Mouse (Mus musculus): ENCODE measurements around the gene Dclk3.

The Dclk3 gene

GRCm38 (mm10) chr9:111490583-111490982 lies 51.7 kb downstream of the Dclk3 start:
- peak in 1 of 2 experiments; percentile 20 for DNase-seq

GRCm38 (mm10) chr9:111491280-111491679 lies 52.4 kb downstream of the Dclk3 start:
- DNase-seq, result peak in 1 of 2 experiments; percentile 21

- no peak for DNase-seq
These were observed 54.6 kb downstream of the Dclk3 start for GRCm38 (mm10) chr9:111493490-111493889.

GRCm38 (mm10) chr9:111495561-111495960 lies 56.7 kb downstream of the Dclk3 start:
- DNase-seq, result peak; percentile 90 to 92

GRCm38 (mm10) chr9:111497074-111497811 lies 58.4 kb downstream of the Dclk3 start:
- peak; percentile 93 to 95 for DNase-seq

- DNase-seq, result peak; percentile 32 to 34
These were observed 61.3 kb downstream of the Dclk3 start for GRCm38 (mm10) chr9:111500211-111500610.

- no peak for DNase-seq
These were observed 67.2 kb downstream of the Dclk3 start for GRCm38 (mm10) chr9:111506075-111506474.

GRCm38 (mm10) chr9:111514586-111515473 lies 75.9 kb downstream of the Dclk3 start:
- peak; percentile 62 to 78 for DNase-seq

- DNase-seq, result no peak
These were observed 76.7 kb downstream of the Dclk3 start for GRCm38 (mm10) chr9:111515536-111515935.

GRCm38 (mm10) chr9:111522226-111522625 lies 83.3 kb downstream of the Dclk3 start:
- no peak for DNase-seq

- DNase-seq, result no peak
These were observed 84.2 kb downstream of the Dclk3 start for GRCm38 (mm10) chr9:111523111-111523510.

GRCm38 (mm10) chr9:111523871-111524270 lies 85.0 kb downstream of the Dclk3 start:
- no peak for DNase-seq

GRCm38 (mm10) chr9:111534744-111535423 lies 96.0 kb downstream of the Dclk3 start:
- DNase-seq, result no peak

GRCm38 (mm10) chr9:111535445-111536064 lies 96.7 kb downstream of the Dclk3 start:
- DNase-seq, result no peak
